In genomic region chr7:113295077-113295890, GRCm38 (mm10) we compare ENCODE assay signal across 8 mouse cellular contexts.
DNase-seq lines count a peak whose midpoint lies in the region; ATAC-seq lines count a peak whose summit lies in the region.

No protein-coding gene starts in this region.

- WGBS in heart, embryonic 15.5 days = 34% methylated on average over 17 of the region's 17 CpGs
- 33% methylated on average over 17 of the region's 17 CpGs for WGBS in intestine, embryonic 16.5 days
- 37% methylated on average over 17 of the region's 17 CpGs for WGBS in neural tube, embryonic 11.5 days

- peak overlapping the region; percentile 13; the same call in 1 of the 2 replicates for H3K27ac ChIP-seq in heart, embryonic 15.5 days
- no peak overlapping the region for H3K27ac ChIP-seq in intestine, embryonic 16.5 days (ENCODE audit: low read length)
- no peak overlapping the region for H3K27ac ChIP-seq in neural tube, embryonic 11.5 days (ENCODE audit: low read depth, low read length)

- H3K4me3 ChIP-seq in heart, embryonic 15.5 days = peak overlapping the region; percentile 0; the same call in 1 of the 2 replicates
- H3K4me3 ChIP-seq in intestine, embryonic 16.5 days (ENCODE audit: low read length) = no peak overlapping the region
- H3K4me3 ChIP-seq in neural tube, embryonic 11.5 days (ENCODE audit: low read depth, low read length) = no peak overlapping the region

- H3K36me3 ChIP-seq in heart, embryonic 15.5 days = peaks cover 6% of the 10 kb centered on the region; the same call in 1 of the 2 replicates
- H3K36me3 ChIP-seq in intestine, embryonic 16.5 days (ENCODE audit: control insufficient read depth, insufficient read depth, low read length) = no peaks in the 10 kb centered on the region
- no peaks in the 10 kb centered on the region for H3K36me3 ChIP-seq in neural tube, embryonic 11.5 days (ENCODE audit: control insufficient read depth, insufficient read depth, low read length)

- no peaks in the 10 kb centered on the region for H3K27me3 ChIP-seq in heart, embryonic 15.5 days
- H3K27me3 ChIP-seq in intestine, embryonic 16.5 days (replicated peaks; ENCODE audit: control insufficient read depth, insufficient read depth, low read length) = no peaks in the 10 kb centered on the region
- no peaks in the 10 kb centered on the region for H3K27me3 ChIP-seq in neural tube, embryonic 11.5 days (ENCODE audit: control insufficient read depth, insufficient read depth, low read length)

- peak overlapping the region; percentile 26; the same call in 1 of the 2 replicates for H3K4me2 ChIP-seq in heart, embryonic 15.5 days
- H3K4me2 ChIP-seq in intestine, embryonic 16.5 days (ENCODE audit: low read depth, low read length) = peak overlapping the region; percentile 12; the same call in 1 of the 2 replicates
- H3K4me2 ChIP-seq in neural tube, embryonic 11.5 days (ENCODE audit: low read depth) = peak overlapping the region; percentile 17; the same call in 1 of the 2 replicates

- H3K9ac ChIP-seq in heart, embryonic 15.5 days = no peak overlapping the region
- H3K9ac ChIP-seq in intestine, embryonic 16.5 days (ENCODE audit: low read depth, low read length) = no peak overlapping the region
- H3K9ac ChIP-seq in neural tube, embryonic 11.5 days (ENCODE audit: low read length) = peak overlapping the region; percentile 2; the same call in 1 of the 2 replicates

- H3K4me1 ChIP-seq in heart, embryonic 15.5 days (replicated peaks) = peaks cover 6% of the 10 kb centered on the region; the same call in 1 of the 2 replicates
- H3K4me1 ChIP-seq in intestine, embryonic 16.5 days (ENCODE audit: control insufficient read depth, insufficient read depth, low read length) = peaks cover 7% of the 10 kb centered on the region
- H3K4me1 ChIP-seq in neural tube, embryonic 11.5 days (ENCODE audit: control insufficient read depth, insufficient read depth, low read length) = peaks cover 9% of the 10 kb centered on the region

- H3K9me3 ChIP-seq in heart, embryonic 15.5 days (replicated peaks) = no peaks in the 10 kb centered on the region
- no peaks in the 10 kb centered on the region for H3K9me3 ChIP-seq in intestine, embryonic 16.5 days (ENCODE audit: control insufficient read depth, low read length)
- H3K9me3 ChIP-seq in neural tube, embryonic 11.5 days (ENCODE audit: control insufficient read depth, low read length) = no peaks in the 10 kb centered on the region

- peak; percentile 36 for ATAC-seq in heart, embryonic 15.5 days (replicated peaks; ENCODE audit: insufficient number of reproducible peaks, insufficient read depth, low FRiP score, low read depth)
- ATAC-seq in intestine, embryonic 16.5 days = peak; percentile 56
- 0 out of 2 replicates have a peak, but pooled peaks have one; percentile 23 for ATAC-seq in neural tube, embryonic 11.5 days (ENCODE audit: insufficient read depth, low FRiP score, low TSS enrichment)

- DNase-seq in heart, postnatal 25 days (ENCODE audit: low spot score) = no peak
- peak; percentile 43 for DNase-seq in c-Kit-positive CD71-negative TER-119-negative erythroid progenitor cells, embryonic 14.5 days (ENCODE audit: low read depth)
- DNase-seq in neural tube, embryonic 11.5 days (ENCODE audit: low spot score) = peak; percentile 58
- no peak for DNase-seq in layer of hippocampus, adult 18-20 months (ENCODE audit: low spot score in 2 of 2)
- no peak for DNase-seq in urinary bladder, postnatal 36 days (ENCODE audit: low spot score in 2 of 2)
- DNase-seq in frontal cortex, postnatal 25 days (ENCODE audit: low spot score in 2 of 2) = no peak

- intact Hi-C loops in heart, postnatal 25 days (cut with DNase I) = no loop called here

Comparison
In these comparisons a context has a peak if more than half of its experiments do, and no peak if none do; other contexts are left out.
1. DNase-seq: peak in c-Kit-positive CD71-negative TER-119-negative erythroid progenitor cells, embryonic 14.5 days (single experiment) and neural tube, embryonic 11.5 days (single experiment); none in heart, postnatal 25 days (single experiment), layer of hippocampus, adult 18-20 months (0 of 2), urinary bladder, postnatal 36 days (0 of 2) and frontal cortex, postnatal 25 days (0 of 2).
2. Peak in every context shown above with its lines, with median percentiles within 50 percentile points of each other: ATAC-seq and H3K4me2 ChIP-seq.